Mouse (Mus musculus): ENCODE measurements around the gene Tmem144. TPM values are rescaled to one million over a fixed set of nuclear protein-coding genes. Genes with fewer than 3 reads are reported as not detected.

Tmem144 gene
- polyA plus RNA-seq, 1 experiment from 2014 or later: 5.1 TPM

DNA sequence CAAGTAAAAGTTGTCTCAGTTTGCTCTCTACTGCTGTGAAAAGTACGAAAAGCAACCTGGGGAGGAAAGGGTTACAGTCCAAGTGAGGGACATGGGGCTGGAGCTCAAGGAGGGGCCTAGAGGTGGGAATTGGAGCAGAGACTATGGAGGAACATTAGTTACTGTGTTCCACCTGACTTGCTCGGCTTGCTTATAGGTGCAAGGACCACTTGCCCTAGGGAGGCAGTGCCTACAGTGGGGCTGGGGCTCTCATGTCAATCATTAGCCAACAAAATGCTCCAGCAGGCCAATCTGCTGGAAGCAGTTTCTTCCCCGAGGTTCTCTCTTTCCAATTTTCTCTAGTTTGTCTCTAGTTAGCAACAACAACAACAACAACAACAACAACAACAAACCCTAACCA, 25.8 kb upstream of the Tmem144 start:
- Histone ChIP-seq H3K27me3 (ENCODE audit: control insufficient read depth, insufficient read depth, low read length) (no peaks in the 10 kb centered on the region), H3K36me3 (replicated peaks; ENCODE audit: control insufficient read depth, insufficient read depth, low read depth, low read length) (no peaks in the 10 kb centered on the region), H3K27ac (replicated peaks; ENCODE audit: low read depth, low read length) (no peak overlapping the region), H3K4me1 (ENCODE audit: control insufficient read depth, insufficient read depth, low read length) (no peaks in the 10 kb centered on the region), H3K9ac (replicated peaks; ENCODE audit: low read length) (no peak overlapping the region), H3K9me3 (replicated peaks; ENCODE audit: control insufficient read depth, low read length) (no peaks in the 10 kb centered on the region), H3K4me2 (ENCODE audit: low read depth, low read length) (no peak overlapping the region), H3K4me3 (ENCODE audit: low read depth, low read length) (no peak overlapping the region)
- ATAC-seq (replicated peaks; ENCODE audit: insufficient number of reproducible peaks, low FRiP score, low TSS enrichment, low read depth) (no peak), DNase-seq (ENCODE audit: low spot score) (no peak)
- 68% methylated on average over 3 of the region's 3 CpGs for WGBS

DNA sequence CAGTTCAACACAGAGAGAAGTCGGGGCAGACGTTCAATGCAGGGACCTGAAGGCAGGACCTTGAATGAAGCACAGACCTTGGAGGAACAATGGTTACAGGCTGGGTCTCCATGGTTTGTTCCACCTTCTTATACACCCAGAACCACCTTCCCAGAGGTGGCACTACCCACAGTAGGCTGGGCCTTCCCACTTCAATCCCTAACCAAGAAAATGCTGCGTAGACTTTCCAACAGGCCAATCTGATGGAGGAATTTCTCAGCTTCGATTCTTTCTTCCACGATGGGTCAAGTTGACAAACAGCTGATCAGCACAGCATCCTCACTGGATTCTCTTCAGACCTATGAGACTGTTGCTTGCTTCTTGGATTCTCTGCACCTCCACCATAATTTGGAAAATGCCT, 22.9 kb upstream of the Tmem144 start:
- Histone ChIP-seq H3K4me2 (ENCODE audit: low read depth, low read length) (no peak overlapping the region), H3K27ac (replicated peaks; ENCODE audit: low read depth, low read length) (no peak overlapping the region), H3K36me3 (replicated peaks; ENCODE audit: control insufficient read depth, insufficient read depth, low read depth, low read length) (no peaks in the 10 kb centered on the region), H3K9me3 (replicated peaks; ENCODE audit: control insufficient read depth, low read length) (no peaks in the 10 kb centered on the region), H3K4me3 (ENCODE audit: low read depth, low read length) (no peak overlapping the region), H3K27me3 (ENCODE audit: control insufficient read depth, insufficient read depth, low read length) (no peaks in the 10 kb centered on the region), H3K9ac (replicated peaks; ENCODE audit: low read length) (no peak overlapping the region), H3K4me1 (ENCODE audit: control insufficient read depth, insufficient read depth, low read length) (no peaks in the 10 kb centered on the region)
- no peak for DNase-seq (ENCODE audit: low spot score)
- 92% methylated on average over 5 of the region's 5 CpGs for WGBS
- no peak for ATAC-seq (replicated peaks; ENCODE audit: insufficient number of reproducible peaks, low FRiP score, low TSS enrichment, low read depth)

DNA sequence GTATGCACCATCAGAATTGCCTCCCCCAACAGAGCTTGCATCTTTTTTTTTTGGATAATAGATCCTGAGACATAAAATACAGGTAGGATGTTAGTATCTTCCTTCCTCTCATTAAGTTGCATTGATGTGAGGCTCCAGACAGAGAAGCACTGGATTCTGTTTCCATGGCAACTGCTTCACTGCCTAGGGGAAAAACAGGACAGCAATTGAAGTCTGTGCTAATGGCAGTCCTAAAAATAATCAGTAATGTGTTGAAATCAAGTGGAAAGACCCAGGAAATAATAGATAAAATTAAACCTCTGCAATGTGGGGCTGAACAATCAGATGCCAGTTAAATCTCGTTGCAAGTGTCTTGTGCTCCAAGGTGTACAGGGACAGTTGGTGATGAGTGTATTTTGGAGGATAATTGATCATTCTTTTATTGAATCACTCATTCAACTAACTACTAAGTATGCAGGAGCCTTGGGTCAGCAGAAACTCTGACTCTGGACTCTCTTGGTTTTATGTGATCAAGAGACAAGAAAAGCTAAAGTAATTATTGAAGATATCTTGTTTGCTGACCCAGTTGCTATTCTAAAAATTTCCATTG, 14.6 kb upstream of the Tmem144 start:
- ATAC-seq (replicated peaks; ENCODE audit: insufficient number of reproducible peaks, low FRiP score, low TSS enrichment, low read depth) (no peak), DNase-seq (ENCODE audit: low spot score) (no peak)
- Histone ChIP-seq H3K9ac (replicated peaks; ENCODE audit: low read length) (no peak overlapping the region), H3K27me3 (ENCODE audit: control insufficient read depth, insufficient read depth, low read length) (no peaks in the 10 kb centered on the region), H3K27ac (replicated peaks; ENCODE audit: low read depth, low read length) (no peak overlapping the region), H3K36me3 (replicated peaks; ENCODE audit: control insufficient read depth, insufficient read depth, low read depth, low read length) (no peaks in the 10 kb centered on the region), H3K4me1 (ENCODE audit: control insufficient read depth, insufficient read depth, low read length) (no peaks in the 10 kb centered on the region), H3K4me3 (ENCODE audit: low read depth, low read length) (no peak overlapping the region), H3K4me2 (ENCODE audit: low read depth, low read length) (no peak overlapping the region), H3K9me3 (replicated peaks; ENCODE audit: control insufficient read depth, low read length) (no peaks in the 10 kb centered on the region)
- 71% methylated on average over 1 of the region's 1 CpGs for WGBS

DNA sequence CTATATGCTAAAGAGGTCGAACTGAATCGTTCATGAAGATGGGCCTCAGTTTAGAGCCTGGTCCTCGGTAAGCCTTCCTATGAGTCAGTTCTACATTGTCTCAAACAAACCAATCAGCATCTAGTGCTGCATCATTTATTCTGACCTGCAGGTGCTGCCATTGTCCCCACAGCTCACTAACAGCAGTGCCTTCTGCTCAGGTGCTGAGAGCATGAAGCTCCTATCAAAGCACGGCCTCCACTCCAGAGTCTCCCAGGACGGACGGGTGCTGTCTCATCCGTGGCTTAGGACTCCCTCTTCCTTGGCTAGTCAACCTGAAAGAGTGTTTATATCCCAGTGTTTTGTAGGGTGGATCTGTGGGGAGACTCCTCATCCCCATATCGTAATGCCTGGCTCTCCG, 14.0 kb upstream of the Tmem144 start:
- no peak for ATAC-seq (replicated peaks; ENCODE audit: insufficient number of reproducible peaks, low FRiP score, low TSS enrichment, low read depth)
- Histone ChIP-seq H3K27me3 (ENCODE audit: control insufficient read depth, insufficient read depth, low read length) (no peaks in the 10 kb centered on the region), H3K4me3 (ENCODE audit: low read depth, low read length) (no peak overlapping the region), H3K4me1 (ENCODE audit: control insufficient read depth, insufficient read depth, low read length) (no peaks in the 10 kb centered on the region), H3K4me2 (ENCODE audit: low read depth, low read length) (no peak overlapping the region), H3K27ac (replicated peaks; ENCODE audit: low read depth, low read length) (no peak overlapping the region), H3K9ac (replicated peaks; ENCODE audit: low read length) (no peak overlapping the region), H3K36me3 (replicated peaks; ENCODE audit: control insufficient read depth, insufficient read depth, low read depth, low read length) (no peaks in the 10 kb centered on the region), H3K9me3 (replicated peaks; ENCODE audit: control insufficient read depth, low read length) (no peaks in the 10 kb centered on the region)
- DNase-seq (ENCODE audit: low spot score): no peak
- 82% methylated on average over 9 of the region's 9 CpGs for WGBS

DNA sequence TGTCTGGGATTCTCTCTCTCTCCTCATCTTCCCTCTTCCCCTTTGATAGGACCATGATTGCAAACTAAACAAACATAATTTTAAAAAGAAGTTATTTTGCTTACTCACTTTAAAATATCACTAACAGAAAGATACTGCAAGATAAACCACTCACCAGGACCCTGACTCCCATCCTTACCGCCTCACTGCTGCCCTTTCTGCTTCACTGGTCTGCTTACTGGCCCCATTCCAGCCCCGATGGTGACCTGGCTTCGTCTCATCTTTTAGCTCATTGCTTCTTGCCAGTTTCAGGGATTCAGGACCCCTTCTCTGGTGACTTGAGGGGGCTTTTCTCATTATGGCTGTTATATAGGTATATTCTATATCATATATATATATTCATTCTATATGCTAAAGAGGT, 13.5 kb upstream of the Tmem144 start:
- no peaks in the 10 kb centered on the region for H3K9me3 ChIP-seq (replicated peaks; ENCODE audit: control insufficient read depth, low read length)
- no peaks in the 10 kb centered on the region for H3K4me1 ChIP-seq (ENCODE audit: control insufficient read depth, insufficient read depth, low read length)
- ATAC-seq (replicated peaks; ENCODE audit: insufficient number of reproducible peaks, low FRiP score, low TSS enrichment, low read depth) (no peak), DNase-seq (ENCODE audit: low spot score) (no peak)
- no peaks in the 10 kb centered on the region for H3K27me3 ChIP-seq (ENCODE audit: control insufficient read depth, insufficient read depth, low read length)
- no peak overlapping the region for H3K4me3 ChIP-seq (ENCODE audit: low read depth, low read length)
- no peak overlapping the region for H3K9ac ChIP-seq (replicated peaks; ENCODE audit: low read length)
- no peak overlapping the region for H3K27ac ChIP-seq (replicated peaks; ENCODE audit: low read depth, low read length)
- H3K36me3 ChIP-seq (replicated peaks; ENCODE audit: control insufficient read depth, insufficient read depth, low read depth, low read length): no peaks in the 10 kb centered on the region
- WGBS: 85% methylated on average over 3 of the region's 3 CpGs
- H3K4me2 ChIP-seq (ENCODE audit: low read depth, low read length): no peak overlapping the region

DNA sequence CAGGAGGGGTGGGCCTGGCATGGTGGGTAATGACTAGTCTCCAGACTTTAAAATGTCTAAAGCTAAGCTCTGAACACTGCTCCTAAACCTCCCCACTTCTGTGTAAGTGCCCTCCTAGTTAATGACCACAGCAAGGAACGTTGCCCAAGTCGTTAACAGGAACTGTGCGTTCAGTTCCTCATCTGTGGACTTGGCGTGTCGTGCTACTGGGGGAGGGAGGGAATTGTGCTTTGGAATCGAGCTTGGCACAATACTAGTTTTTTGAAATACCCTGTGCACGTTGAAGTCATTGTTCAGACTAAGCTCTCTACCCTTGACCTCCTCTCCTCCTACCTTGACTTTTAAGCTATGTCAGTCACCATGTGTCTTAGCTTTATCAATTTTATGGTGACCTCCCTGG, 12.3 kb upstream of the Tmem144 start:
- no peak overlapping the region for H3K4me2 ChIP-seq (ENCODE audit: low read depth, low read length)
- H3K27me3 ChIP-seq (ENCODE audit: control insufficient read depth, insufficient read depth, low read length): no peaks in the 10 kb centered on the region
- H3K4me1 ChIP-seq (ENCODE audit: control insufficient read depth, insufficient read depth, low read length): no peaks in the 10 kb centered on the region
- no peaks in the 10 kb centered on the region for H3K36me3 ChIP-seq (replicated peaks; ENCODE audit: control insufficient read depth, insufficient read depth, low read depth, low read length)
- H3K9me3 ChIP-seq (replicated peaks; ENCODE audit: control insufficient read depth, low read length): no peaks in the 10 kb centered on the region
- DNase-seq (ENCODE audit: low spot score) (no peak), ATAC-seq (replicated peaks; ENCODE audit: insufficient number of reproducible peaks, low FRiP score, low TSS enrichment, low read depth) (no peak)
- no peak overlapping the region for H3K9ac ChIP-seq (replicated peaks; ENCODE audit: low read length)
- no peak overlapping the region for H3K4me3 ChIP-seq (ENCODE audit: low read depth, low read length)
- 86% methylated on average over 7 of the region's 7 CpGs for WGBS
- H3K27ac ChIP-seq (replicated peaks; ENCODE audit: low read depth, low read length): no peak overlapping the region

DNA sequence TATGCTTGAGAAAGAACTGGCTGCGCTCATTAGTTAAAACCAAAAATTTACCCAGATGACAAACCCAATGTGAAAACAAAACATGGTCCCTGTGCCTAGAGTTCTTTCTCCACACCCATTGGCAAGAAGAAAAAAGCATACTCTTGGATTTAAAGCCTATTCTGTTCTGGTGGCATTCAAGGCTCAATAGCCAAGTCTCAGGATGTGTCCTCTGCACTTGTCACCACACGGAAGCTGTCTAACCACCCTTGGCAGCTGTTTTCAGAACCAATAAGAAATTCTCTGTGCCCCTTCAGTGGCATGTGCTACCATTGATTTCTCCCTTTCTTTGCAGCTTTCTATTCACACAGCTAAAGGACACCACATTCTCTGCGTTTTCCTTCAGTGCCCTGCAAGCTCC, 5.6 kb upstream of the Tmem144 start:
- no peaks in the 10 kb centered on the region for H3K9me3 ChIP-seq (replicated peaks; ENCODE audit: control insufficient read depth, low read length)
- no peak for ATAC-seq (replicated peaks; ENCODE audit: insufficient number of reproducible peaks, low FRiP score, low TSS enrichment, low read depth)

DNA sequence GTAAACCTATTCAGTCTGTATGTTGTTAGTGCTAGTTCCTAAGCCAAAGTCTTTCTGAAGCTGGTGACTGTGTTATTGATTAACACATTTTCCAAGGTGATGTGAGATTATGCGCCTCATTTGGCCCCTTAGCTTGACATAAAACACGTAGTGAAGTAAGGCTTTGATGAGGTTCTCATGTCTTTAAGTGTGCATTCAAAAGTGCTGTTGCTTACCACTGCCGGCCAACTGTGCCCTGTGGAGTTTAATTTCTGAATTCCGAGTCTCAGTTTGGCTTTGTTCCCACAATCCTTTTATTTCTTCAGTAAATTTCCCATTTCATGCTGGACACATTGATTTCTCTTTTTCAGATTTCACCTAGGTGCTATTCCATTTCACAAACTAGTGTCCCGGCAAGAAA, 5.2 kb upstream of the Tmem144 start:
- no peaks in the 10 kb centered on the region for H3K9me3 ChIP-seq (replicated peaks; ENCODE audit: control insufficient read depth, low read length)
- no peaks in the 10 kb centered on the region for H3K4me1 ChIP-seq (ENCODE audit: control insufficient read depth, insufficient read depth, low read length)
- H3K4me3 ChIP-seq (ENCODE audit: low read depth, low read length): no peak overlapping the region
- no peak for DNase-seq (ENCODE audit: low spot score)
- no peaks in the 10 kb centered on the region for H3K27me3 ChIP-seq (ENCODE audit: control insufficient read depth, insufficient read depth, low read length)
- WGBS: 83% methylated on average over 5 of the region's 5 CpGs
- no peak for ATAC-seq (replicated peaks; ENCODE audit: insufficient number of reproducible peaks, low FRiP score, low TSS enrichment, low read depth)
- no peak overlapping the region for H3K4me2 ChIP-seq (ENCODE audit: low read depth, low read length)
- no peak overlapping the region for H3K27ac ChIP-seq (replicated peaks; ENCODE audit: low read depth, low read length)
- H3K9ac ChIP-seq (replicated peaks; ENCODE audit: low read length): no peak overlapping the region
- H3K36me3 ChIP-seq (replicated peaks; ENCODE audit: control insufficient read depth, insufficient read depth, low read depth, low read length): no peaks in the 10 kb centered on the region

More for the DNA sequence above, 5.6 kb upstream of the Tmem144 start:
- no peak for DNase-seq (ENCODE audit: low spot score)
- Histone ChIP-seq H3K27me3 (ENCODE audit: control insufficient read depth, insufficient read depth, low read length) (no peaks in the 10 kb centered on the region), H3K36me3 (replicated peaks; ENCODE audit: control insufficient read depth, insufficient read depth, low read depth, low read length) (no peaks in the 10 kb centered on the region), H3K4me2 (ENCODE audit: low read depth, low read length) (no peak overlapping the region), H3K4me3 (ENCODE audit: low read depth, low read length) (no peak overlapping the region), H3K4me1 (ENCODE audit: control insufficient read depth, insufficient read depth, low read length) (no peaks in the 10 kb centered on the region), H3K27ac (replicated peaks; ENCODE audit: low read depth, low read length) (no peak overlapping the region), H3K9ac (replicated peaks; ENCODE audit: low read length) (no peak overlapping the region)
- WGBS: 80% methylated on average over 3 of the region's 3 CpGs
